30 mouse cellular contexts compared by ENCODE assay signal in the genomic region with DNA sequence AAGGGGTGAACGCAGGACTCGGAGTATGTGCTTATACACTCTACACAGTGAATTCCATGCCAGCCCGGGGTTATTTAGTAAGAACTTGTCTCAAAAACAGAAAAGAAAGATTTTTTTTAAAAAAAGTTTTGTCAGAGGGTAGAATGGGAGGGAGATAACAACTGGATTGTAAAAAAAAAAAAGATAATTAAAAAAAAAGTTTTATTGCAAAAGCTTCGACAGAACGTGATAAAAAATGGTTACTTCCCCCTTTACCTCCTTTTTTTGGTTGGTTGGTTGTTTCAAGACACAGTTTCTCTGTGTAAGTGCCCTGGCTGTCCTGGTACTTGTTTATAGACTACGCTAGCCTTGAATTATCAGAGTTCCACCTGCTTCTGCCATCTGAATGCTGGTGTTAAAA.
"Had no signal": no experiment of that assay in that cellular context is flagged by ENCODE, and none has a peak within 500 bp of the region (broad histone marks: within the 10 kb centered on the region; RNA-seq: fewer than 3 reads in every experiment).

No protein-coding gene starts in this region.

- H3K27ac ChIP-seq: heart, embryonic 10.5 days; heart, embryonic 13.5 days; heart, embryonic 15.5 days; hindbrain, embryonic 10.5 days; hindbrain, embryonic 12.5 days; hindbrain, embryonic 13.5 days; hindbrain, embryonic 14.5 days; hindbrain, embryonic 15.5 days; hindbrain, postnatal 0 days; intestine, embryonic 15.5 days; kidney, embryonic 15.5 days; kidney, postnatal 0 days; layer of hippocampus, adult 2 months; left cerebral cortex, adult 2 months had no signal

- H3K27me3 ChIP-seq: heart, embryonic 12.5 days; heart, embryonic 13.5 days; heart, embryonic 15.5 days; hindbrain, embryonic 12.5 days; hindbrain, embryonic 13.5 days; hindbrain, embryonic 15.5 days; intestine, embryonic 15.5 days; kidney, embryonic 15.5 days had no signal

- H3K36me3 ChIP-seq: heart, embryonic 10.5 days; heart, embryonic 12.5 days; heart, embryonic 13.5 days; heart, embryonic 15.5 days; hindbrain, embryonic 10.5 days; hindbrain, embryonic 12.5 days; hindbrain, embryonic 13.5 days; hindbrain, embryonic 15.5 days; intestine, embryonic 15.5 days; kidney, embryonic 15.5 days had no signal

- H3K4me1 ChIP-seq: heart, embryonic 10.5 days; heart, embryonic 12.5 days; heart, embryonic 13.5 days; heart, embryonic 15.5 days; hindbrain, embryonic 10.5 days; hindbrain, embryonic 12.5 days; hindbrain, embryonic 13.5 days; hindbrain, embryonic 15.5 days; intestine, embryonic 15.5 days; kidney, embryonic 15.5 days had no signal

- H3K9ac ChIP-seq: heart, embryonic 12.5 days; heart, embryonic 13.5 days; heart, embryonic 15.5 days; hindbrain, embryonic 12.5 days; hindbrain, embryonic 13.5 days; hindbrain, embryonic 14.5 days; hindbrain, embryonic 15.5 days; intestine, embryonic 15.5 days; kidney, embryonic 15.5 days had no signal

- H3K4me3 ChIP-seq: heart, embryonic 10.5 days; heart, embryonic 12.5 days; heart, embryonic 13.5 days; heart, embryonic 15.5 days; hindbrain, embryonic 10.5 days; hindbrain, embryonic 12.5 days; hindbrain, embryonic 13.5 days; hindbrain, embryonic 15.5 days; intestine, embryonic 15.5 days; kidney, embryonic 15.5 days; layer of hippocampus, adult 2 months; left cerebral cortex, adult 2 months had no signal

- H3K9me3 ChIP-seq: heart, embryonic 10.5 days; heart, embryonic 12.5 days; heart, embryonic 13.5 days; heart, embryonic 15.5 days; hindbrain, embryonic 10.5 days; hindbrain, embryonic 12.5 days; hindbrain, embryonic 13.5 days; hindbrain, embryonic 15.5 days; intestine, embryonic 15.5 days; kidney, embryonic 15.5 days had no signal

- DNase-seq: heart, postnatal 10 days; heart, postnatal 36 days; heart, postnatal 4 days; kidney, adult 11 months; kidney, adult 18-20 months; kidney, adult 2 months; kidney, adult 8-10 months; kidney, adult 9 months; kidney, postnatal 10 days; kidney, postnatal 14 days; kidney, postnatal 25 days; kidney, postnatal 36 days; kidney, postnatal 4 days; layer of hippocampus, adult 9-11 months; layer of hippocampus, postnatal 36 days had no signal
